8 mouse cellular contexts compared by ENCODE assay signal in genomic region chr7:141460391-141461113, GRCm38 (mm10). TPM values are rescaled to one million over a fixed set of nuclear protein-coding genes. Genes with fewer than 3 reads are reported as not detected.
DNase-seq lines count a peak whose midpoint lies in the region; ATAC-seq and TF ChIP-seq lines count a peak whose summit lies in the region.

Gene Cracr2b (plus strand): TSS chr7:141461094.

- ATAC-seq in lung, embryonic 14.5 days (ENCODE audit: insufficient read depth), result no peak
- ATAC-seq in stomach, embryonic 16.5 days (ENCODE audit: insufficient read depth, low FRiP score), result no peak

- no peak for TF ChIP-seq POLR2A in embryonic fibroblast, embryonic 13.5 days (IDR thresholded peaks at IDR 0.05; ENCODE audit: low read depth, low read length)

- TF ChIP-seq CTCF in left cerebral cortex, adult 2 months (IDR thresholded peaks at IDR 0.05), result no peak
- TF ChIP-seq CTCF in embryonic fibroblast, embryonic 13.5 days (IDR thresholded peaks at IDR 0.05; ENCODE audit: borderline replicate concordance, insufficient read depth, low read length), result no peak
- no peak for TF ChIP-seq CTCF in lung, embryonic 14.5 days (IDR thresholded peaks at IDR 0.05; ENCODE audit: low read depth)

- H3K36me3 ChIP-seq in lung, embryonic 14.5 days (ENCODE audit: insufficient read depth), result peaks cover 11% of the 10 kb centered on the region; the same call in 1 of the 2 replicates
- H3K36me3 ChIP-seq in stomach, embryonic 16.5 days (ENCODE audit: control insufficient read depth, insufficient read depth, low read length), result no peaks in the 10 kb centered on the region

- peak within 1 kb of the TSS; percentile 47 for H3K27ac ChIP-seq in left cerebral cortex, adult 2 months
- no peak within 1 kb of the TSS for H3K27ac ChIP-seq in embryonic fibroblast, embryonic 13.5 days (ENCODE audit: insufficient read depth, low read length)
- 0 out of 2 replicates have a peak within 1 kb of the TSS, but pooled peaks have one; percentile 18 for H3K27ac ChIP-seq in lung, embryonic 14.5 days (ENCODE audit: low read depth)
- H3K27ac ChIP-seq in stomach, embryonic 16.5 days (ENCODE audit: low read length), result peak within 1 kb of the TSS; percentile 36

- WGBS in lung, embryonic 14.5 days, result 42% methylated on average over 15 of the region's 15 CpGs
- WGBS in stomach, embryonic 16.5 days, result 48% methylated on average over 15 of the region's 15 CpGs

- H3K27me3 ChIP-seq in lung, embryonic 14.5 days (ENCODE audit: insufficient read depth, low read length), result peaks cover 55% of the 10 kb centered on the region
- peaks cover 24% of the 10 kb centered on the region for H3K27me3 ChIP-seq in stomach, embryonic 16.5 days (ENCODE audit: control insufficient read depth, insufficient read depth, low read length)

- intact Hi-C loops in left cerebral cortex, adult 2 months (cut with DNase I), result no loop called here
- intact Hi-C loops in left cerebral cortex, postnatal 4 days (cut with DNase I), result no loop called here
- intact Hi-C loops in heart, postnatal 36 days (cut with DNase I), result loop anchor here (10.0 kb wide), 1 partner anchor 516 kb away; the partner anchor contains the start of gene Pgghg

- H3K9me3 ChIP-seq in lung, embryonic 14.5 days (ENCODE audit: low read depth, low read length), result no peaks in the 10 kb centered on the region
- H3K9me3 ChIP-seq in stomach, embryonic 16.5 days (replicated peaks; ENCODE audit: control insufficient read depth, low read length), result no peaks in the 10 kb centered on the region

- H3K4me1 ChIP-seq in embryonic fibroblast, embryonic 13.5 days (ENCODE audit: control insufficient read depth, insufficient read depth, low read length), result peaks cover 9% of the 10 kb centered on the region; the same call in 1 of the 2 replicates
- H3K4me1 ChIP-seq in lung, embryonic 14.5 days (ENCODE audit: insufficient read depth), result peaks cover 13% of the 10 kb centered on the region
- H3K4me1 ChIP-seq in stomach, embryonic 16.5 days (ENCODE audit: control insufficient read depth, insufficient read depth, low read length), result peaks cover 37% of the 10 kb centered on the region

- DNase-seq in left cerebral cortex, adult 2 months (ENCODE audit: extremely low spot score in 1 of 2, low spot score in 2 of 2), result no peak
- no peak for DNase-seq in left cerebral cortex, postnatal 4 days
- DNase-seq in heart, postnatal 36 days, result peak; percentile 49 to 55
- no peak for DNase-seq in lung, embryonic 14.5 days
- DNase-seq in left cerebral cortex, adult 18-20 months (ENCODE audit: low spot score in 2 of 2), result no peak
- no peak for DNase-seq in layer of hippocampus, adult 9-10 months (ENCODE audit: low spot score)

- H3K4me2 ChIP-seq in lung, embryonic 14.5 days, result peak within 1 kb of the TSS; percentile 76
- H3K4me2 ChIP-seq in stomach, embryonic 16.5 days (ENCODE audit: low read depth, low read length), result peak within 1 kb of the TSS; percentile 85

- H3K9ac ChIP-seq in lung, embryonic 14.5 days, result peak within 1 kb of the TSS; percentile 58
- H3K9ac ChIP-seq in stomach, embryonic 16.5 days (ENCODE audit: low read length), result peak within 1 kb of the TSS; percentile 75

- peak within 1 kb of the TSS; percentile 45 for H3K4me3 ChIP-seq in left cerebral cortex, adult 2 months
- peak within 1 kb of the TSS; percentile 33 for H3K4me3 ChIP-seq in embryonic fibroblast, embryonic 13.5 days (ENCODE audit: insufficient read depth, low read length)
- peak within 1 kb of the TSS; percentile 45 for H3K4me3 ChIP-seq in lung, embryonic 14.5 days (ENCODE audit: low read depth, low read length)
- H3K4me3 ChIP-seq in stomach, embryonic 16.5 days (replicated peaks; ENCODE audit: low read length), result peak within 1 kb of the TSS; percentile 52

RNA-seq across cellular contexts. Expression of gene Cracr2b, which starts in this region (rescaled TPM):
- total RNA-seq in left cerebral cortex, adult 2 months (2021), result 1 to 10 TPM; 3.7 to 5.1 TPM
- total RNA-seq in left cerebral cortex, postnatal 4 days (2021), result 1 to 10 TPM; 4.4 to 4.9 TPM
- 1.3 and 2.7 TPM in 2 replicates for polyA plus RNA-seq in embryonic fibroblast, embryonic 13.5 days (2011; ENCODE audit: insufficient read length, low read depth, missing spikeins)
- 10 to 100 TPM; 24.1 to 24.2 TPM for total RNA-seq in heart, postnatal 36 days (2021)
- 15.1 and 18.9 TPM in 2 replicates for polyA plus RNA-seq in lung, embryonic 14.5 days (2014; fragmentation: Nextera tagmentation; extraction: Ambion mirVana)
- polyA plus RNA-seq in stomach, embryonic 16.5 days (2015; fragmentation: Nextera tagmentation; extraction: Ambion mirVana), result 21.4 and 25.3 TPM in 2 replicates
- 1 to 10 TPM; 3.7 to 4.5 TPM for total RNA-seq in left cerebral cortex, adult 18-20 months (2021)

Comparison
In these comparisons a context has a peak if more than half of its experiments do, and no peak if none do; other contexts are left out.
1. RNA of gene Cracr2b (total RNA-seq): 24.1 to 24.2 TPM in heart, postnatal 36 days; 3.7 to 5.1 TPM in left cerebral cortex, adult 2 months, 4.4 to 4.9 TPM in left cerebral cortex, postnatal 4 days and 3.7 to 4.5 TPM in left cerebral cortex, adult 18-20 months; every median in the first group is over 4 times any median in the second.
2. DNase-seq: peak in heart, postnatal 36 days (2 of 2); none in left cerebral cortex, adult 2 months (0 of 2), left cerebral cortex, postnatal 4 days (single experiment), lung, embryonic 14.5 days (single experiment), left cerebral cortex, adult 18-20 months (0 of 2) and layer of hippocampus, adult 9-10 months (single experiment).
3. Peak in every context shown above with its lines, with median percentiles within 50 percentile points of each other: H3K4me3 ChIP-seq.